Mouse (Mus musculus) neural tube, embryonic 13.5 days (tissue): Measurements from ENCODE around the gene Hibch. TPM values are rescaled to one million over a fixed set of nuclear protein-coding genes. Genes with fewer than 3 reads are reported as not detected.
A peak's percentile ranks its signal among the peaks of the same experiment; 100 is the strongest.
"Not testable (repeated sequence)": the region's sequence is repeated elsewhere in the genome, so short reads cannot be mapped to it uniquely, and the experiment has no call there.

Source experiments
- ATAC-seq: fragments of 200-750 bp; cut with Nextera tagmentation; 2 replicates; pipeline ENCODE4 v1.8.0; 2017; ENCODE audit warnings: low read depth, mild to moderate bottlenecking, moderate TSS enrichment, moderate library complexity
- H3K27ac ChIP-seq: fragments of 300-500 bp; sonication (generic); replicated peaks from 2 replicates; pipeline ENCODE4 v1.5.1; 2015; ENCODE audit warnings: moderate library complexity, mild to moderate bottlenecking, inconsistent platforms
- H3K27me3 ChIP-seq: fragments of 300-500 bp; sonication (generic); 2 replicates; pipeline ENCODE4 v1.6.1; 2015; ENCODE audit warnings: mild to moderate bottlenecking, inconsistent platforms
- H3K36me3 ChIP-seq: fragments of 300-500 bp; sonication (generic); 2 replicates; pipeline ENCODE4 v1.6.1; 2015; ENCODE audit warnings: mild to moderate bottlenecking, inconsistent platforms
- H3K4me1 ChIP-seq: fragments of 300-500 bp; sonication (generic); replicated peaks from 2 replicates; pipeline ENCODE4 v1.6.1; 2015; ENCODE audit warnings: inconsistent platforms
- H3K4me2 ChIP-seq: fragments of 300-500 bp; sonication (generic); 2 replicates; pipeline ENCODE4 v1.6.1; 2015; ENCODE audit warnings: inconsistent platforms, mild to moderate bottlenecking, moderate library complexity
- H3K4me3 ChIP-seq: fragments of 300-500 bp; sonication (generic); 2 replicates; pipeline ENCODE4 v1.5.1; 2015; ENCODE audit warnings: mild to moderate bottlenecking, inconsistent platforms
- H3K9ac ChIP-seq: fragments of 300-500 bp; sonication (generic); 2 replicates; pipeline ENCODE4 v1.6.1; 2015; ENCODE audit warnings: moderate library complexity, mild to moderate bottlenecking, inconsistent platforms
- H3K9me3 ChIP-seq: fragments of 300-500 bp; sonication (generic); 2 replicates; pipeline ENCODE4 v1.6.1; 2016; ENCODE audit warnings: inconsistent platforms
- WGBS: fragments of 180-500 bp; shearing (Covaris S2); methylation state at CpG from one replicate; pipeline ENCODE4 v1.1.7; 2015; 5-methylcytosine and 5-hydroxymethylcytosine counted together
- polyA plus RNA-seq: library from polyadenylated mRNA; unstranded; fragments of >200 nt; fragmentation: Nextera tagmentation; extraction: Ambion mirVana; gene quantifications from 2 replicates; pipeline ENCODE4 v1.2.1, GENCODE M21; 2015

Gene Hibch
- polyA plus RNA-seq, 1 experiment from 2014 or later = 34.4 TPM

GRCm38 (mm10) chr1:52817813-52818147 lies 26.9 kb upstream of the Hibch start:
- Histone ChIP-seq H3K9ac (peak overlapping the region; percentile 93), H3K36me3 (no peaks in the 10 kb centered on the region), H3K4me2 (peak overlapping the region; percentile 71), H3K27me3 (no peaks in the 10 kb centered on the region), H3K27ac (peak overlapping the region; percentile 87; the same call in 1 of the 2 replicates), H3K9me3 (no peaks in the 10 kb centered on the region), H3K4me1 (peaks cover 26% of the 10 kb centered on the region), H3K4me3 (peak overlapping the region; percentile 77)
- 5% methylated on average over 7 of the region's 7 CpGs for WGBS
- no peak; the same call in 1 of the 2 replicates for ATAC-seq

DNA sequence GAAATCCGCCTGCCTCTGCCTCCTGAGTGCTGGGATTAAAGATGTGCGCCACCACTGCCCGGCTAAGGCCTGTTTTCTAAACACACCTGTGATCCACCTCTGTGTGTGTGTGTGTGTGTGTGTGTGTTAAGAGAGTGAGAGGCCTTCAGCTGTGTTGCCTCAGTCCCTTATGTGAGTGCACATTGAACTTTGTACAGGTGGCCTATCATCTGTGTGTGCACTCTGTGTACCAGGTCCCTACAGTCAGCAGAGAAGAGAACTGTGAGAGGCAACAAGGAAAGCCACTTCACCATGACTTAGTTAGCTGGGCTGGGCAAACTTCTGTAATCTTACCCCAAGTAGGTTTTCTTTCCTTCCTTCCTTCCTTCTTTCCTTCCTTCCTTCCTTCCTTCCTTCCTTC lies 5.6 kb upstream of the Hibch start:
- Histone ChIP-seq H3K27me3 (no peaks in the 10 kb centered on the region), H3K36me3 (no peaks in the 10 kb centered on the region), H3K4me1 (peaks cover 2% of the 10 kb centered on the region; the same call in 1 of the 2 replicates), H3K9ac (no peak overlapping the region), H3K4me2 (no peak overlapping the region), H3K9me3 (no peaks in the 10 kb centered on the region), H3K27ac (no peak overlapping the region), H3K4me3 (no peak overlapping the region)
- WGBS = 91% methylated on average over 3 of the region's 3 CpGs
- ATAC-seq = no peak

DNA sequence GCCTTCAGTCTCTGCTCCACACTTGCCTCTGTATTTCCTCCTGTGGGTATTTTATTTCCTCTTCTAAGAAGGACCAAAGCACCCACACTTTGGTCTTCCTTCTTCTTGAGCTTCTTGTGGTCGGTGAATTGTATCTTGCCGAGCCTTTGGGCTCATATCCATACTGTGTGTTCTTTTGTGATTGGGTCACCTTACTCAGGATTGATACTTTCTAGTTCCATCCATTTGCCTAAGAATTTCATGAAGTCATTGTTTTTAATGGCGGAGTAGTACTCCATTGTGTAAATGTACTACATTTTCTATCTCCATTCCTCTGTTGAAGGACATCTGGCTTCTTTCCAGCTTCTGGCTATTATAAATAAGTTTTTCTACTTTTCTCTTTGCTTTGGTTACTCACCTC lies 375 bp upstream of the Hibch start:
- Histone ChIP-seq H3K9ac (no peak overlapping the region), H3K36me3 (no peaks in the 10 kb centered on the region), H3K4me3 (peak overlapping the region; percentile 62), H3K4me2 (peak overlapping the region; percentile 72), H3K27me3 (no peaks in the 10 kb centered on the region), H3K4me1 (peaks cover 19% of the 10 kb centered on the region), H3K9me3 (no peaks in the 10 kb centered on the region), H3K27ac (no peak overlapping the region)
- ATAC-seq = peak; percentile 52
- WGBS = 18% methylated on average over 3 of the region's 3 CpGs

DNA sequence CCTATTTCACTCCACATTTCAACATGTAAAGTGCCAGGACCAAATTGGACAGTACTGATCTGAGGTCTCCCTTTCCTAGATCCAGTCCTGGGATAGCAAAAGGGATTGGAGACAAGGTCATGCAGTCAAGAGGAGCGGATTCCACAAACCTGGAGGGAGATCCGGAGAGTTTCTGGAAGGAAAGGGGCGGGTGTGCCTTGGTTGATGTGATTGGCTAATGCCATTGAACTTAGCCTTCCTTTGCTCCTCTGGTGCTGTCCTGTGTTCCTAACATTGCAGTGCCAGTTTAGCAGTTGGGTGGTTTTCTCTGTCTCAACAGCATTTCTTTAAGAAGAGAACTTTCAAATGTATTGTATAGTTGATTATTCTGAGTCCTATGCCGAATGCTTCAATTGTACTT lies 1.8 kb downstream of the Hibch start:
- no peaks in the 10 kb centered on the region for H3K9me3 ChIP-seq
- no peak overlapping the region for H3K9ac ChIP-seq
- H3K4me3 ChIP-seq = no peak overlapping the region
- 93% methylated on average over 4 of the region's 4 CpGs for WGBS
- no peak overlapping the region for H3K4me2 ChIP-seq
- no peaks in the 10 kb centered on the region for H3K27me3 ChIP-seq
- no peak overlapping the region for H3K27ac ChIP-seq
- H3K36me3 ChIP-seq = no peaks in the 10 kb centered on the region
- ATAC-seq = no peak
- peaks cover 19% of the 10 kb centered on the region for H3K4me1 ChIP-seq

DNA sequence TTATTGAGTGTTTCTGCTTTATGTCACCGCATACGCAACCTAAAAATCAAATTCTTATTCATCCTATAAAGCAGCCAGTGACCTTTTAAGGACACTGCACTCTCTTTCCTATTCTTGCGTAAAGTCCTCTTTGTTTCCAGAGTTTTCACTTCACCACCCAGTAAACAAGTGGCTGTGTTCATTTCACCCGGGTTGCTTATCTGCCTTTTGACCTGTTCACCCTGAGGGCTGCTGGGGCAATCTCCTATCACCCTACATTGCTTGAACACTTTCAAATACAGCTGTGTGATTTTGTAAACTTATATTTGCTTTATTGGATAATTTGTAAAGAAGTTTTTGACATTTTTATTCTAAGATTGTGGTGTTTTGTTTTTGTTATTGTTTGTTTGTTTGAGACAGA lies 4.7 kb downstream of the Hibch start:
- ATAC-seq = no peak
- Histone ChIP-seq H3K4me1 (peaks cover 14% of the 10 kb centered on the region), H3K36me3 (no peaks in the 10 kb centered on the region), H3K9ac (no peak overlapping the region), H3K27ac (no peak overlapping the region), H3K27me3 (no peaks in the 10 kb centered on the region), H3K4me2 (no peak overlapping the region), H3K4me3 (no peak overlapping the region), H3K9me3 (no peaks in the 10 kb centered on the region)
- 70% methylated on average over 4 of the region's 4 CpGs for WGBS

GRCm38 (mm10) chr1:52854029-52854428 lies 9.3 kb downstream of the Hibch start:
- H3K27ac ChIP-seq = not testable (repeated sequence)
- 94% methylated on average over 1 of the region's 1 CpGs for WGBS

DNA sequence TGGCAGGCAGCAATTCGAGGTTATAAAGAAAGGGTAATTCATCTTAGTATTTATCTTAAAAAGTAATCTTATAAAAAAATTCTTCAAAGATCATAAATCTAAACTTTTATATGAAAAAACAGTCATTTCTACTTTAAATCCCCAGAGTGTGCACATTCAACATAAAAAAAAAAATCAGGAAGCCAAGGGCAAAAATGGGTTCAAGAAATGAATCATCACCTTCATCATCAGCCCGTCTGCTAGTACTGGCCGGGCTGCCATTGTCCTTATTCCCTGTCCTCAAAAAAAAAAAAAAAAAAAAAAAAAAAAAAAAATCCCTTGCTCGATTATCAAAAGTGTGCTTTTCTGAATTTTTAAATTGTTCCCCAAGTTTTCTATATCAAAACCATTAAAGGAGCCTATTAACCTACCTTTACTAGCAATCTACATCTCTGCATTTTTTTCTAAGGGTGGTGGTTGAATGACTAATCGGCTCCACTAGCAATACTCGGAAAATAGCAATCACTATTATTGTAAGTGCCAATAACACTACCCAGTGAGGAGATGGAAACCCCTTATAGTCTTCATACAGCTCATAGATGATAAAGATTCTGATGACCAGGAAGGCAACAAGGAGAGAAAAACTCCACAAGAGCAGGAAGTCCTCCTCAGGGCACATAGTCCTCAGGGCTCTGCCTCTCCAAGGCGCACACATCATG lies 11.3 kb downstream of the Hibch start:
- H3K36me3 ChIP-seq = peaks cover 13% of the 10 kb centered on the region
- H3K4me1 ChIP-seq = no peaks in the 10 kb centered on the region
- no peak overlapping the region for H3K4me3 ChIP-seq
- no peak overlapping the region for H3K4me2 ChIP-seq
- ATAC-seq = no peak
- H3K9ac ChIP-seq = no peak overlapping the region
- WGBS = 87% methylated on average over 7 of the region's 7 CpGs
- no peaks in the 10 kb centered on the region for H3K9me3 ChIP-seq
- no peak overlapping the region for H3K27ac ChIP-seq
- H3K27me3 ChIP-seq = no peaks in the 10 kb centered on the region

More at GRCm38 (mm10) chr1:52854029-52854428, 9.3 kb downstream of the Hibch start:
- H3K36me3 ChIP-seq, H3K4me3 ChIP-seq, H3K4me1 ChIP-seq, H3K9me3 ChIP-seq, ATAC-seq, H3K9ac ChIP-seq, H3K4me2 ChIP-seq, H3K27me3 ChIP-seq: not testable (repeated sequence)

- Histone ChIP-seq H3K4me1 (no peaks in the 10 kb centered on the region), H3K9me3 (no peaks in the 10 kb centered on the region), H3K27me3 (no peaks in the 10 kb centered on the region), H3K27ac (no peak overlapping the region), H3K4me3 (no peak overlapping the region), H3K36me3 (peaks cover 22% of the 10 kb centered on the region), H3K9ac (no peak overlapping the region), H3K4me2 (no peak overlapping the region)
- 94% methylated on average over 1 of the region's 1 CpGs for WGBS
- ATAC-seq = no peak
These were observed 19.5 kb downstream of the Hibch start for GRCm38 (mm10) chr1:52864220-52864619.

- no peaks in the 10 kb centered on the region for H3K27me3 ChIP-seq
- no peak overlapping the region for H3K27ac ChIP-seq
- 94% methylated on average over 3 of the region's 3 CpGs for WGBS
- no peaks in the 10 kb centered on the region for H3K9me3 ChIP-seq
- H3K4me3 ChIP-seq = no peak overlapping the region
- H3K9ac ChIP-seq = no peak overlapping the region
- peaks cover 9% of the 10 kb centered on the region; the same call in 1 of the 2 replicates for H3K36me3 ChIP-seq
- no peak for ATAC-seq
- no peak overlapping the region for H3K4me2 ChIP-seq
- H3K4me1 ChIP-seq = no peaks in the 10 kb centered on the region
These were observed 21.3 kb downstream of the Hibch start for GRCm38 (mm10) chr1:52866007-52866406.

GRCm38 (mm10) chr1:52867876-52868275 lies 23.1 kb downstream of the Hibch start:
- no peak for ATAC-seq
- Histone ChIP-seq H3K4me2 (no peak overlapping the region), H3K9ac (no peak overlapping the region), H3K36me3 (peaks cover 15% of the 10 kb centered on the region; the same call in 1 of the 2 replicates), H3K4me1 (no peaks in the 10 kb centered on the region), H3K9me3 (no peaks in the 10 kb centered on the region), H3K27me3 (no peaks in the 10 kb centered on the region), H3K4me3 (no peak overlapping the region), H3K27ac (no peak overlapping the region)
- 88% methylated on average over 1 of the region's 1 CpGs for WGBS

GRCm38 (mm10) chr1:52884208-52884607 lies 39.5 kb downstream of the Hibch start:
- 71% methylated on average over 2 of the region's 2 CpGs for WGBS
- no peak for ATAC-seq
- H3K36me3 ChIP-seq = peaks cover 12% of the 10 kb centered on the region
- H3K4me2 ChIP-seq = no peak overlapping the region
- no peaks in the 10 kb centered on the region for H3K27me3 ChIP-seq
- H3K27ac ChIP-seq = no peak overlapping the region
- no peaks in the 10 kb centered on the region for H3K9me3 ChIP-seq
- no peak overlapping the region for H3K4me3 ChIP-seq
- H3K4me1 ChIP-seq = no peaks in the 10 kb centered on the region
- H3K9ac ChIP-seq = no peak overlapping the region

DNA sequence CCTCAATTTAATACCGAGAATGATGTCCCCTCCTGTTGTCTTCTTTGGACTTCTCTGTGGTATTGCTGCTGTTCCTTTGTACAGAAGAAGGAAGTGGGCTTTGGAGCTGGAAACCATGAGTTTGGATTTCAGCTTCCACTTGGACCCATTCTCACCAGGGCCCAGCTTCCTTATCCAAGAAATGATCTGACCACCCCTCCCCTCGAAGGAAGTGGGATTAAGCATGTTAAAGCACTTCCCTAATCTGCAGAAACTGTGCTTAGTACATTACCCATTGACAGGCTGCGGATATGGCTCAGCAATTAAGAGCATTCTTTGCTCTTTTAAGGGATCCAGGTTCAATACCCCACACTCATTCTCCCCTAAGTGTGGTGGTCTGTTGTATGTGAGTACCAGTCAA lies 65.1 kb downstream of the Hibch start:
- Histone ChIP-seq H3K9me3 (no peaks in the 10 kb centered on the region), H3K36me3 (peaks cover 6% of the 10 kb centered on the region; the same call in 1 of the 2 replicates), H3K9ac (no peak overlapping the region), H3K27ac (no peak overlapping the region), H3K27me3 (no peaks in the 10 kb centered on the region), H3K4me1 (no peaks in the 10 kb centered on the region), H3K4me3 (no peak overlapping the region), H3K4me2 (no peak overlapping the region)
- no peak for ATAC-seq
- 90% methylated on average over 3 of the region's 3 CpGs for WGBS

- Histone ChIP-seq H3K27me3 (no peaks in the 10 kb centered on the region), H3K36me3 (no peaks in the 10 kb centered on the region), H3K4me2 (no peak overlapping the region), H3K4me3 (no peak overlapping the region), H3K4me1 (no peaks in the 10 kb centered on the region), H3K27ac (no peak overlapping the region), H3K9ac (no peak overlapping the region), H3K9me3 (no peaks in the 10 kb centered on the region)
- 92% methylated on average over 2 of the region's 2 CpGs for WGBS
- no peak for ATAC-seq
These were observed 71.9 kb downstream of the Hibch start for GRCm38 (mm10) chr1:52916655-52917054.
